In the genomic region with DNA sequence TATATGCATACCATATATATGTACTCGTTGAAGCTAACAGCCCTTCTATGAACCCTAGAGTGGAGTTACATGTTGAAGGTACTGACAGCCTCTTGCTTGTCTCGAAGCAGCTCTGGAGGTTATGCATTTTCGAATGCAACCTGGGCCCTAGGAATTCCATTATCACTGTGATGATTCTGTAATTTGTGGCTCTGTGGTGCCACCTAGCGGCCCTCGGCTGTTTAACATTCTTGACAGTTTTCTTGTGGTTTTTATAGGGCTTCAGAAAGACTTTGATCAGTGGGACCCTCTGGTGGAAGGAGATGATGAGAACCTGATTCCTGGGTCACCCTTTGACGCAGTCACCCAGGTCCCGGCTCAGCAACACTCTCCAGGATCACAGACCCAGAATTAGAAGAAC, we compare ENCODE assay signal across 8 mouse cellular contexts. TPM values are rescaled to one million over a fixed set of nuclear protein-coding genes. Genes with fewer than 3 reads are reported as not detected.
DNase-seq lines count a peak whose midpoint lies in the region.

No protein-coding gene starts in this region.

- DNase-seq in adrenal gland, adult (ENCODE audit: inconsistent age in 2 of 2, low spot score in 1 of 2), result peak; percentile 19 to 68
- no peak for DNase-seq in adrenal gland, postnatal 4 days (ENCODE audit: low spot score in 2 of 2)
- DNase-seq in NIH3T3 (ENCODE audit: low read depth), result peak; percentile 90
- peak; percentile 36 for DNase-seq in cerebellum, adult 9-10 months
- DNase-seq in frontal cortex, adult 2 months (ENCODE audit: extremely low spot score in 1 of 2, low spot score in 1 of 2), result peak; percentile 7 to 76
- peak; percentile 48 to 81 for DNase-seq in layer of hippocampus, adult 18-20 months (ENCODE audit: low spot score in 2 of 2)
- DNase-seq in lung, postnatal 14 days, result peak; percentile 46
- DNase-seq in right cerebral cortex, adult 2 months (ENCODE audit: low spot score in 2 of 2), result peak; percentile 77 to 81

RNA-seq across cellular contexts. Expression of a gene that starts 18.5 kb away (rescaled TPM):
- total RNA-seq in adrenal gland, postnatal 4 days (2021), result under 1 TPM; 0.06 to 0.11 TPM
- polyA plus RNA-seq in frontal cortex, adult 2 months (2012; rRNA removed), result 1.2 and 2.0 TPM in 2 replicates
- under 1 TPM; 0.45 to 0.66 TPM for total RNA-seq in layer of hippocampus, adult 18-20 months (2021)

RNA-seq across cellular contexts. Expression of a gene that starts 43.7 kb away (rescaled TPM):
- 10 to 100 TPM; 14.0 to 15.6 TPM for total RNA-seq in adrenal gland, postnatal 4 days (2021)
- polyA plus RNA-seq in frontal cortex, adult 2 months (2012; rRNA removed), result 143 and 150 TPM in 2 replicates
- total RNA-seq in layer of hippocampus, adult 18-20 months (2021), result 100 to 1,000 TPM in 1 of 2 experiments, 10 to 100 TPM in 1; 99.2 to 113 TPM

RNA-seq across cellular contexts. Expression of a gene that starts 55.4 kb away (rescaled TPM):
- total RNA-seq in adrenal gland, postnatal 4 days (2021), result 10 to 100 TPM in 1 of 2 experiments, 1 to 10 TPM in 1; 9.8 to 13.5 TPM
- 48.6 and 55.4 TPM in 2 replicates for polyA plus RNA-seq in frontal cortex, adult 2 months (2012; rRNA removed)
- 10 to 100 TPM; 33.2 to 35.4 TPM for total RNA-seq in layer of hippocampus, adult 18-20 months (2021)

RNA-seq across cellular contexts. Expression of a gene that starts 55.6 kb away (rescaled TPM):
- 1 to 10 TPM; 8.6 to 10.0 TPM for total RNA-seq in adrenal gland, postnatal 4 days (2021)
- 6.5 and 7.1 TPM in 2 replicates for polyA plus RNA-seq in frontal cortex, adult 2 months (2012; rRNA removed)
- total RNA-seq in layer of hippocampus, adult 18-20 months (2021), result 1 to 10 TPM in 1 of 2 experiments, under 1 TPM in 1; 0.77 to 1.0 TPM

Comparison
In these comparisons a context has a peak if more than half of its experiments do, and no peak if none do; other contexts are left out.
1. DNase-seq: peak in adrenal gland, adult (2 of 2), NIH3T3 (single experiment), cerebellum, adult 9-10 months (single experiment), frontal cortex, adult 2 months (2 of 2), layer of hippocampus, adult 18-20 months (2 of 2), lung, postnatal 14 days (single experiment) and right cerebral cortex, adult 2 months (2 of 2); none in adrenal gland, postnatal 4 days (0 of 2).
2. RNA of a gene that starts 43.7 kb away (total RNA-seq): 99.2 to 113 TPM in layer of hippocampus, adult 18-20 months; 14.0 to 15.6 TPM in adrenal gland, postnatal 4 days; every median in the first group is over 4 times any median in the second.